Mouse (Mus musculus): ENCODE results near the gene Gm10840.

DNA sequence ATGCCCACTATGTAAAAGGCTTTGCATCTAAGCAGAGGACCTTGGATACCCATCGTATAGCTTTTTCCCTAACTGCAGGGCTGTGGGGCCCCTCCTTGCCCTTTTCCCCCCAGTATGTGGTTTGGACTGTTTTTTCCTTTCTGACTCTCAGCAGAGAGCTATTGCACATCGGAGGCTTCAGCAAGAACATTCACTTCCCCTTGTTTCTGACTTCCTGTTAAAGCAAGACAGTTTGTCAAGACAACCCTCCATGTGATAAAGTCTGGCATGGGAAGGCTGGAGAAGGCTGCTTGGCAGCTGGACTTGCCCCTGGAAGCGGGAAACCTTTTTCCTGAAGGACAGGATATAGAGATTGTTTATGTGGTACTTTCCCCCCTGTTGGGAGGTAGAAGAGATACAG lies 37.9 kb upstream of the Gm10840 start:
- TF ChIP-seq CTCF (IDR thresholded peaks at IDR 0.05; ENCODE audit: extremely low read depth, insufficient read length, insufficient replicate concordance, low read depth, low read length): no peak
- no peak for TF ChIP-seq POLR2A (IDR thresholded peaks at IDR 0.05; ENCODE audit: low read depth, low read length)

All from small intestine, adult 2 months (tissue).